Mouse (Mus musculus) brain, embryonic 14.5 days (tissue): ENCODE measurements at regions not wholly inside any gene's neighbourhood (a gene's known extent, or its start where the extent isn't known, plus 50 kb on each side); places are given as distances from the start of the nearest gene placed in this dataset.

Experiments used
- CTCF ChIP-seq: fragments of 200-500 bp; IDR thresholded peaks from 2 replicates; pipeline ENCODE4 v1.5.1; 2012; ENCODE audit warnings: inconsistent platforms, mild to moderate bottlenecking, moderate library complexity, borderline replicate concordance; ENCODE audit not compliant: insufficient read depth, insufficient read length; ENCODE audit errors: extremely low read depth
- POLR2A ChIP-seq: fragments of 200-500 bp; IDR thresholded peaks from 2 replicates; pipeline ENCODE4 v1.6.1; 2012; ENCODE audit warnings: mild to moderate bottlenecking, inconsistent platforms, borderline replicate concordance; ENCODE audit not compliant: poor library complexity, insufficient read depth, insufficient read length, severe bottlenecking; ENCODE audit errors: extremely low read depth

GRCm38 (mm10) chr5:118482598-118482997, 77.9 kb upstream of the Med13l start:
- TF ChIP-seq CTCF = no peak
- TF ChIP-seq POLR2A = no peak
